Mouse (Mus musculus) bone marrow macrophage, adult 2 months (primary cell): ENCODE measurements around the gene Mapkapk3. TPM values are rescaled to one million over a fixed set of nuclear protein-coding genes. Genes with fewer than 3 reads are reported as not detected.

Experiments used
- H3K27ac ChIP-seq: 2 replicates; pipeline ENCODE4 v1.5.1; 2012; ENCODE audit warnings: low read depth, low read length; ENCODE audit not compliant: insufficient read depth
- H3K4me1 ChIP-seq: 2 replicates; pipeline ENCODE4 v1.6.1; 2012; ENCODE audit warnings: low read length; ENCODE audit not compliant: control insufficient read depth, insufficient read depth
- H3K4me3 ChIP-seq: 2 replicates; pipeline ENCODE4 v1.5.1; 2012; ENCODE audit warnings: mild to moderate bottlenecking, low read length, moderate library complexity; ENCODE audit not compliant: insufficient read depth
- CTCF ChIP-seq: IDR thresholded peaks from 2 replicates; pipeline ENCODE4 v1.5.1; 2012; ENCODE audit warnings: low read depth, mild to moderate bottlenecking, low read length, moderate library complexity
- POLR2A ChIP-seq: IDR thresholded peaks from 2 replicates; pipeline ENCODE4 v1.6.1; 2012; ENCODE audit warnings: mild to moderate bottlenecking, low read depth, low read length, borderline replicate concordance
- polyA plus RNA-seq: library from polyadenylated mRNA; stranded (reverse); fragments of >200 nt; gene quantifications from 2 replicates; pipeline ENCODE4 v1.2.4, GENCODE M21; 2012; ENCODE audit not compliant: missing spikeins, insufficient read depth, insufficient read length

Mapkapk3 gene
- polyA plus RNA-seq, 1 experiment = 51.9 TPM

DNA sequence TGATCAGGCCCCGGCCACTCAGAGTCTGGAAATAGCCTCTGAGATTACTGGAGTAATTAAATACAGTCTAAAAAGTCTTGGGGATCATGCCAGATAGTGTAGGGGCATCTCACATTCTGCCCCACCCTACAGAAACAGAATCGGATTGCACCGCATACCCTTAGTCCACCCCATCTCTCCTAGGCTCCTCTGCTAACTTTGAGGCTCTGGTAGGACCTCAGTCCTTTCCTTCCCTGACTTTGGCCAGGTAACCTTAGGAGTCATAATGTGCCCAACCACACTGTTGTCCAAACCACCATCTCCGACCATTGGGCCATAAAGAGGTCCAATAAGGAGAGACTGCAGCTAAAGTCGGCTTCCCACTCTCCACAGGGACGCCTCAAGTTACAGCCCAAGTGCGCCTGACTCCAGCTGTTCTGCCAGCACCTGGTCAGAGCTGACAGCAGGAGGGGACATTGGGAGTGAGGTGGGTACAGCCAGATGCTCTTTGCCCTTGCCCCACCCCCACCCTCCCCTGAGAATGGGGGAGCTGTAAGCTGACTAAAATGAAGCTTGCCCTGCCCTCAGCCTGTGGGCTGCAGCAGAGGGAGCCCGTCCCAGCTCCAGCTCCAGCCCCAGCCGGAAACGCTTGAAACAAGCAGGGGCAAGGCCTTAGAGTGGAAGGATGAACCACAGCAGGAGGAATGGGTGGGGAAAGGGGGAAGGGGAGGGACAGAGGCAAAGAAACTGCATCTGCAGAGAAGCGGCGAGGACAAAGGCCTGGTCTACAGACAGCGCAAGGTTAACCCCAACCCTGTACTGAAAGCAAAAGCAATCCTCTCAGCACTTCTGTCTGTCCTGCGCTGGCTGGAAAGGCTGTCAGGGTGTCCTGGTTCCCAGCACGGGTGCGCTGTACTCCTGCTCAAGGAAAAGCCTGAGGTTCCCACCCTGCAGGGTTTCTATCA, 10.0 kb downstream of the Mapkapk3 start:
- no peak for TF ChIP-seq POLR2A
- no peak for TF ChIP-seq CTCF
- H3K4me1 ChIP-seq = peaks cover 46% of the 10 kb centered on the region
- H3K4me3 ChIP-seq = no peak overlapping the region
- H3K27ac ChIP-seq = no peak overlapping the region

DNA sequence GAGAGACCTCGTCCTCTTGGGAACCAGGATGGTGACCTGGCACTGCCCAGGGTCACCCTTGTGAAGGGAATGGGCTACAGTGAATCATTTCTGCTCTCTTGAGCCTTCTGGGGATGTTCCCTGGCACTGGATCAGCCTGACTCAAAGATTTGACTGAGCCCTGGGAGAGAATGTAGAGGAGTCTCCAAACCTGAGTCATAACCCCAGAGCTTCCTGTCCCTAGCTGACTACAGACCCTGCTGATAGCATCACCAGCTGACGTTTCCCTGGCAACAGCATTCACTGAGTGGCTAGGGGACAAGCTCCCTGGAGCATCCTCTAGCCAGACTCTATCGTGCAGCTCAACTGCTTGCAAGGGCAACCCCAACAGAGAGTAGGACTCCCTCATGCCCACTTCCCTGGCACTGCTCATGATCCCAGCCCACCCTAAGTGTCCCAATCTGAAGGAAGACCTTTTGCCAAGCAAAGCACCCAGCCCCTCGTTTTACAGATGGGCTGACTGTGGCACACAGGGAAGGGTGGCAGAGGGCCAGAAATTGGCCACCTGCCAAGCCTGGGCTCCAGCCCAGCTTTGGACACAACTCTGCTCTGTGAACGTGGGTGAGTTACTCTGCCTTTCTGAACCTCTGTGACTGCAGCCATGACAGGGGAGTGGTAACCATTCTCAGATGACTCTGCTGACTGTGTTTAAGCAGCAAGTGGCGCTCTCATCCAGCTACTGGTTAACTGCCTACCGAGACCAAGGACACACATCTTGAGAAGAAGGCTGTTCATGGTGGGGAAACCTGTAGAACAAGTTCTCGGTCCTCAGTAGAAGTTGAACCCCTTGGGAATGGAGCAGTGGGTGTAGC, 10.9 kb downstream of the Mapkapk3 start:
- peaks cover 46% of the 10 kb centered on the region for H3K4me1 ChIP-seq
- TF ChIP-seq CTCF (no peak), POLR2A (no peak)
- no peak overlapping the region for H3K27ac ChIP-seq
- no peak overlapping the region for H3K4me3 ChIP-seq

DNA sequence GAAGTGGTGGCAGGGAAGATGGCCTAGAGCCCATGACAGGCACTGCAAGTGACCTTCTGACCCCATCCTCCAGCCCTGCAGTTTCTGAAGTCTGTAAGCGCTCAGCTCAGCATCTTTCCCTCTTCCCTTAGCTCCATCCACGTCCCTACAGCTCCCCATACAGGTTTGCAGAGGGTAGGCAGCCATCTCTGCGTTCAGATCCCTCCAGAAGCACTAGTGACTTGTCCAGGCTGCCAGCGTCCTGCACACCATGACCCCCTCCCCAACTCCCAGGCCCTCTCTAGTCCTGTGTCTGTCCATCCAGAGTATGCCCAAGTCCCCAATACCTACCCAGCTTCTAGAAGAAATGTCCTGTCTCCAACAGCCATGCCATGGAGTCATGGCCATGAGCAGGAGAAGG, 11.6 kb downstream of the Mapkapk3 start:
- Histone ChIP-seq H3K4me1 (peaks cover 46% of the 10 kb centered on the region), H3K27ac (no peak overlapping the region), H3K4me3 (no peak overlapping the region)
- TF ChIP-seq CTCF (no peak), POLR2A (no peak)

DNA sequence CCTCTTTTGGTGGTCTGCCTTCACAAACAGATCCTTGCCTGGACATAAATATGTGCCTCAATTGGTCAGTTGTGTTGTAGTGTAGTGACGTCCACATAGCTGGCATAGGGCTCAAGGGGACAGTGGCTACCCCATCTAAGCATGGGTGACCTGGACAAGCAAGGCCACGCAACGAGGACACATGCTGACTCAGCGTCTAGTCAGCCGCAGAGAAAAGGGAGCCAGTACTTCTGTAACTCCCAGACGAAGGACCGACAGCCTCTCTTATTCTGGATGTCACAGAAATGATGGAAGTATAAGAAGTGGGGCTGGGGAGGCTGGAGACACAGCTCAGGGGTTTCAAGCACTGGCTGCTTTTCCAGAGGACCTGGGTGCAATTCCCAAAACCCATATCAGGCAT, 12.1 kb downstream of the Mapkapk3 start:
- peaks cover 43% of the 10 kb centered on the region for H3K4me1 ChIP-seq
- H3K27ac ChIP-seq = no peak overlapping the region
- H3K4me3 ChIP-seq = no peak overlapping the region
- no peak for TF ChIP-seq POLR2A
- no peak for TF ChIP-seq CTCF

DNA sequence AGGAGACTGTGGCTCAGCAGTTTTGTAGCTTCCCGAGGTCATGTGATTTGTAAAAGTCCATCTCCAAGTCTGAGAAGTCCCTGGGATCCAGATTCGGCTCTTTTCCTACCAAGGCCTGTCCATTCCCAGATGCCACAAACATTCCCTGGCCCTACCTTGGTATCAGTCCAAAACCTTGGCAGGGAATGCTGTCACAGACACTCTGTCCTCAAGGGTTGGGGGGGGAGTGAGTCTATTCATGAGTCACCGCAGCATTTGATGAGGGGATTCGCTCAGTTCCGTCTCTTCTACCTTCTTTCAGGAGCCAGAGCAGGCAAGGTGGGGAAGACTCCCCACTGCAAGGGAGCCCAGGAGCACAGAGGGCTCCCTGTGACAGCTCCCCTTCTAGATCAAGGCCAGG, 14.0 kb downstream of the Mapkapk3 start:
- no peak for TF ChIP-seq CTCF
- no peak for TF ChIP-seq POLR2A
- no peak overlapping the region for H3K27ac ChIP-seq
- peaks cover 45% of the 10 kb centered on the region for H3K4me1 ChIP-seq
- H3K4me3 ChIP-seq = no peak overlapping the region

DNA sequence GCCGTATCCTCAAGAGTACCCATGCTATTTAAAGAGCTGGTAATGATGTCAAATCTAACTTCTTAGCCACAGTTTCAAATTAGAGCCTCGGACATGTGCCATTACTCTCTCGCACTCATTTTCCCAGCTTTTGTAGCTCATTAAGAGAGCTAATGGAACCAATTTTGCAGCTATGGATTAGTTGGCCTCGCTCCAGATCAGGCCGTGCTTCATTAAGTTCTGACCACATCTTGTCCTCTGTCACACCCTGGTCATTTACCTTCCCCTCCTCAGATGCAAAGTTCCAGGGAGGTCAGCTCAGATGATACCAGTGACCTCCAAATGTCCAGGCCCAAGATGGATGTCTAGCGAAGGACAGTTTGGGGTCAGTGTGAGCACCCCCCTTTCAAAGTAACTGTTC, 14.9 kb downstream of the Mapkapk3 start:
- peaks cover 43% of the 10 kb centered on the region for H3K4me1 ChIP-seq
- H3K27ac ChIP-seq = no peak overlapping the region
- TF ChIP-seq POLR2A = no peak
- no peak for TF ChIP-seq CTCF
- H3K4me3 ChIP-seq = no peak overlapping the region

DNA sequence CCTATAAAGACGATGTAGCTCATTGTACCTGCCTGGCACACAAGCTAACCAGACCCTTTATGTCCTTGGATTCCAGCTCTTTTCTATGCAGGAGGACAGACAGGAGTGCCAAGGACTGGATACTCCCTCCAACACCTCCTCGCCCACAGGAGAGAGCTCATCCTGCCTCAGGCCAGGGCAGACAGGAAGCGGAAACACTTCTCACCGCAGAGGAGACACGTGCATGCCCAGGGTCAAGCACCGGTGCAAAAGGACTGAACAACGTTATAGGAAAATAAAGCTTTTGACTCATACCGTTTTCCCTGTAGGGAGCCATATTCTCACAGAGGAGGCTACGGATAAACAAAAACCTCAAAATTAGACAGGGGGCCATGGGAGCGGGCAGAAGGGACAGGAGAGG, 16.5 kb downstream of the Mapkapk3 start:
- TF ChIP-seq POLR2A = no peak
- no peak for TF ChIP-seq CTCF
- no peak overlapping the region for H3K27ac ChIP-seq
- H3K4me3 ChIP-seq = no peak overlapping the region
- peaks cover 32% of the 10 kb centered on the region for H3K4me1 ChIP-seq

DNA sequence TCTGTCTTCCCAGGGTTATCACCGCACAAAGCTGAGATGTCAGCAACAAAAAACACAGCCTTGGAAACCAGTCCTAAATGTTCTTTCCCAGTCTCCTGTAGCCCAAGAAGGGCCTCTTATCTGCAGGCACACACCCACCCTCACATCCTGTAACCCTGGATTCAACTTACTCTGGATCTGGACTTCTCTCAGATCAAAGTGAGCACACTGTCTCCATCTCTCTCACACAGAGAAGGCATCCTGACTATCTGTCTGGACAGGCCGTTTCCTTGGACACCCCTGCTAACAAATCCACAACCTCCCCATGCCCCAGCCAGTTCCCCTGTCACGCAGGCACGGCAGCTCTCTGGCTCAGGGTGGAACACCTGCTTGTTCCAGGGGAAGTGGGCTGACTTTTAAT, 17.4 kb downstream of the Mapkapk3 start:
- peaks cover 34% of the 10 kb centered on the region for H3K4me1 ChIP-seq
- no peak for TF ChIP-seq POLR2A
- no peak for TF ChIP-seq CTCF
- no peak overlapping the region for H3K27ac ChIP-seq
- H3K4me3 ChIP-seq = no peak overlapping the region

DNA sequence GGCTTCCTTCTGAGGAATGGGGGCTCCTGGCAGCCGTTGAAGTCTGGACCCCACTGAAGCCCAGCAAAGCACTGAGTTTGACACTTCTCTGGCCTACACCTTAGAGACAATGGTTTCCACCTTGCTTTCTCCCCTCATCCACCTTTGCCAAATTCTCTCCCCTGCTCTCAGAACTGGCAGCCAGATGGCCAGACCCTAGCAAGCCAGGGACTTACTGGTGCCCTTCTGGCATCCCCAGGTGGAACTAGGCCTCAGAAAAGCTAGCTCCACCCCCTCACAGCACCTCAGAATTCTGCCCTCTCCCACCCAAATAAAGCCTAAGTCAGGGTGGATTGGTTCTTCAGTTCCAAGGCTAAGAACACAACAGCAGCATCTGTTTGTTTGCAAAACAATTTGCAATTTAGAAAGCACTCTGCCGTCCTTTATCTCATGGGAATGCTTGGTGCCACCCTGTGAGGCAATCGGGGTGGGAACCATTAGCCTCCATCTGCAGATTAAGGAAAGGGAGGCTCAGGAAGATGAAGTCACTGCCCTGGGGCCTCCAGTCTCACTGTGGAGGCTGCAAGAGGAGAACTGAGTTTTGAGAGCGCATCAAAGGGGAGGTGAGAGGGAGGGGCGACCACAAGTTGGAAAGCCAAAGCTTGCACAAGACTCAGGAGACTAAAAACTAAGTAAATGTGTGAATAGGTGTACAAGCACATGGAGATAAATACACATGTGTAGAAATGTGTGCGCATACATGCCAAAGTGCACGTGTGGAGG, 18.3 kb downstream of the Mapkapk3 start:
- TF ChIP-seq POLR2A (no peak), CTCF (no peak; the same call in 1 of the 2 replicates)
- Histone ChIP-seq H3K4me3 (no peak overlapping the region), H3K27ac (no peak overlapping the region), H3K4me1 (peaks cover 42% of the 10 kb centered on the region)

DNA sequence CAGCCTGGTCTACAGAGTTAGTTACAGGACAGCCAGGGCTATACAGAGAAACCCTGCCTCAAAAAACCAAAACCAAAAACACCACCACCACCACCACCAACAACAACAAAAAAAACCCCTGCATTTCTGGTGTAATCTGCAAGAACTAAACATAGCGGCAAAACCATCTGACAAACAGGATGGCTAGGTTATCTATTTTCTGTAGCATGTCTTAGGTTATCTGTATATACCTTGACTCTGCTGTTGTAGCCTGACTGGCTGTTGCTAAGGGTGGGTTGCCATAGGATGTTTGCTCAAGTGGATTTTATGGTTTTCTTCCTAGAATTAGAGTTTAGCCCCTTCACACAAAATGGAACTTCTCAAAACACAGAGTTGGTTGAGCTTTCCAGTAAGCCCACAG, 19.9 kb downstream of the Mapkapk3 start:
- peaks cover 57% of the 10 kb centered on the region for H3K4me1 ChIP-seq
- H3K27ac ChIP-seq = no peak overlapping the region
- TF ChIP-seq POLR2A (no peak), CTCF (no peak)
- no peak overlapping the region for H3K4me3 ChIP-seq
